Mouse (Mus musculus): ENCODE data around the gene H2afy.

DNA sequence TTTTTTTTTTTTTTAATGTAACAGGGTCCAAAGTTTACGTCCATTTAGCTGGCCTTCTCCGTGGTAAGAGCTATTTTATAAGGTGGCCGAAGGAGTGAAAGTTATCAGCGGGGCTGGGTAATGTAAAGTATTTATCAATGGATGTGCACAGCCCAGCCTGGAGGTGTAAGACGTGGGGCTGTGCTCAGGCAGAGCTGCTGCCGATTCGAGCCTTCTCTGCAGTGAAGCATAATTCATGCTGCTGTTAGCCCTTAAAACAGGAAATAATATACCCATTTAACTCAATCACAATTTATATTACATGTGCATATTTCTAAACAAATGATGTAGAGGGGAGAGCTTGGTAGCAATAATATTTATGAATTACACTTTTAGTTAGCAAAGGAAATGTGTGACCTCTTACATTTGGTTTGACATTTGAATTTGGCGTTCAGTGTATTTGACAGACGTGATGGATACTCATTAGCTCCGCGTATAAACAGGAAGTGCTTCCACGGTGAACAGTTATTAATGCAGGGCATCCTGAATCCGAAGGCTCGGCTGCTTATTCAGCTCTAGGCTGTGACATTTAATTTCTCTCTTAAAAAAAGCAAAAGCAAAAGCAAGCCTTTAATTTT lies 111.6 kb downstream of the H2afy start:
- no peak for TF ChIP-seq POLR2A (IDR thresholded peaks at IDR 0.05; ENCODE audit: control insufficient read depth, extremely low read depth, insufficient read depth, low read length, poor library complexity)
- TF ChIP-seq CTCF (IDR thresholded peaks at IDR 0.05; ENCODE audit: borderline replicate concordance, control insufficient read depth, extremely low read depth, insufficient read depth, low read length, poor library complexity) = no peak

Measured in thymus, adult 2 months (tissue).